Mouse (Mus musculus) cerebellum, adult 9-11 months (tissue): Measurements from ENCODE around the gene Nop58.
"Not testable (repeated sequence)": the region's sequence is repeated elsewhere in the genome, so short reads cannot be mapped to it uniquely, and the experiment has no call there.

Experiments used
- DNase-seq: peaks from one replicate; pipeline ENCODE4 v3.0.0; 2022

Gene Nop58

GRCm38 (mm10) chr1:59725661-59726060, 40.9 kb downstream of the Nop58 start:
- DNase-seq, result peak; percentile 5

DNA sequence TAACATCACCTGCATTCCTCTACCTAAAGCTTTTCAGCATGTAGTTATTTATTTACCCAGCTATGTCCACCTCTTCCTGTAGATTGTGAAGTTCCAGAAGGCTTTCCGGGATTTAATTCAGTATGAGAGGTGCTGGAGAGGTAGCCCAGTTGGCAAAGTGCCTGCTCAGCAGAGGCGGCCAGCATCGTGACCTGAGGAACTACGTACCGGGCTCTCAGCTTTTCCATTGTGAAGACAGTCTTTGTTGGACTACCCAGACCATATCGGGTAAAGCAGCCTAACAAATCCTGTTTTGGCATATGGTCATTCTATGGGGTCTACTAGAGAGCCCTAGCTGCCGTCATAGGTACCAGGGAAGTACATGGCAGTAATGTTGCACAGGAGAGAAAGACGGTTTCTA, 45.3 kb downstream of the Nop58 start:
- DNase-seq, result no peak

DNA sequence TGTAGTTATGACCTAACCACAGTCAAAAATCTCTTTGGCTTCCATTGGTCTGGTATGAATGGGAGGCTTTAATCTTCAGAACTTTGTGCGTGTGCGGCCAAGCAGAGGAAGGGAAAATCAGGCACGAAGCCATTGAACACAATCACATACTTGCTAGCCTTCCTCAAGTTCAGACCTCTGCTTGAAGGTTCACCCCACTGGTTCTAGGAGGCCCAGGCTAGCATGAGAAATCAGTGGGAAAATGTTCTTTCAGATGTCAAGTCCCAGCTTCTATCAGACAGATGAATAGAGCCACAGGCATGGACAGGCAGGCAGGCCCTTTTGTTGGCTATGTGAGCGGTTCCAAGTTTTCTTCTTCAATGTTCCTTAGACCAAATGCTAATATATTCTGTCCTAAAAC, 46.0 kb downstream of the Nop58 start:
- no peak for DNase-seq

DNA sequence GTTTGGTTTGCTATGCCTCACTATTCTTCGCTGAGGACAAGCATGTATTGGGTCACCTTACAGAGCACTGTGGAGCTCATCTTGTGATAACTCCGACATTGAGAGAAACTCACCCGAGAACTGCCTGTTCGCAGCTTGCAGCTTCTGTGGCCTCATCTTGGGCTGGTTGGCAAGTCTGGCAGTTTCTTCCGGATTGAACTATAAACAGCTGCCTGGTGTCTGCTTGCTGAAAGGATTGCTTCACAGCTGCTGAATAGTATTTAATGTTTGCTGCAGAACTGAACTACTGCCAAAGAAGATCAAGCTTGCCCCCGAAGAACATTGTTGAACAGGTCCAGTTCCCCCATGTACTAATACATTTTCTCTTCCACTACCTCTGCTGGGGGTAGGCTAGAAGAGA, 49.3 kb downstream of the Nop58 start:
- no peak for DNase-seq

DNA sequence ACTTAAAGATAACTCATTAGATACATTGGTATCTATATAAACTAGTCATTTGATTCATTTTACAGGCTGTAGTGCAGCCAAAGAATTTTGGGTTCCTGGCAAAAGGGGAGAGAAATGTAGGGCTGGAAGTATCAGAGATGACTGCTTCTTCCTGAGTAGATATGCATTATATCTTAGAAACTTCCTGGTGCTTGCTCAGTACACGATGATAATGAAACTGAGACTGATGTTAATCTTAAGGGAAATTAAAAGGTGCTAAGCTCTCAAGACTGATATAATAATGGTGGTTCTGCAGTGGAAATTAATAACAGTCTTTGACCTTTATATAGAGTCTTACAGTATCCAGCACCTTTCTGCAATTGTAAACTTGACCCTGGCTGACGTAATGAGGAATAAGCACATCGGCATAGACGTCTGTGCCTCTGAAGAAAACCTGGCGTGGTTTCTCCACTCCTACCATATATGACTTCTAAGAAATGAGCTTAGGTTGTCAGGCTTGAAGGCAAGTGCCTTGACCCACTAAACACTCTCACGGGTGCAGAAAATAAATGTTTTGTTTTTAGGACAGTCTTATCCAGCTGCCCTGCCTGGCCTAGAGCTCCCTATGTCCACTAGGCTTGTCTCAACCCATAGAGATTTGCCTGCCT, 54.1 kb downstream of the Nop58 start:
- no peak for DNase-seq

- no peak for DNase-seq
Measured at GRCm38 (mm10) chr1:59739577-59740354, 55.0 kb downstream of the Nop58 start.

- DNase-seq, result no peak
Measured at GRCm38 (mm10) chr1:59749047-59749446, 64.3 kb downstream of the Nop58 start.

- not testable (repeated sequence) for DNase-seq
Measured at GRCm38 (mm10) chr1:59749724-59750123, 65.0 kb downstream of the Nop58 start.

DNA sequence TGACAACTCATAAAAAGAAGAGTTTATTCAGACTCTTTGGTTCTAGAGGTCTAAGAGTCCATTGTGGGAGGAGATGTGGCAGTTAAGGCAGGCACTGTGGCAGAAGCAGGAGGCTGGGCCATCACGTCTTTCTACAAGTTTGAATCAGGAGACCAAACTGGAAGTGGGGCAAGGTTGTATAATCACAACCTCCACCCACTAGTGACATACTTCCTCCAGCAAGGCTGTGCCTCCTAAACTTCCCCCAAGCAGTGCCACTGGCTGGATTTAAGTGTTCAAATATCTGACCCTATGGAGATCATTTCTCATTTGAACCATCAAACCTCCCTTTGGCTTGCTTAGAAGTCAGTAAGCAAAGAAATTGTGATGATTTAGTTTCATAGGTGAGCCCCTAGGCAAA, 70.5 kb downstream of the Nop58 start:
- no peak for DNase-seq

DNA sequence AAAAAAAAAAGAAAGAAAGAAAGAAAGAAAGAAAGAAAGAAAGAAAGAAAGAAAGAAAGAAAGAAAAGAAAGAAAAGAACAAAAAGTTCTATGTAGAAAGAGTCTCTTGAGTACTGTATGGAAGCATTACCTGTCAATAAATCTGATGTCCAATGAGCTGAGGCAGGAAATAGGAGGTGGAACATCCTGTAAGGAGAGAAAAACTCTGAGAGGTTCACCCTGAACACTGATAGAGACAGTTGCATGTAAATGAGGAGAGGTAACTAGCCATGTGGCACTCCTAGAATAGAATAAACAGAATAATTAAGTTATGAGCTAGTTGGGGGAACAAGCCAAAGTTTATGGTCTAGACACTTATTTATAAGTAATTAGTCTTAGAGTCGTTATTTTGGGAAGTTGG, 73.6 kb downstream of the Nop58 start:
- DNase-seq, result no peak

DNA sequence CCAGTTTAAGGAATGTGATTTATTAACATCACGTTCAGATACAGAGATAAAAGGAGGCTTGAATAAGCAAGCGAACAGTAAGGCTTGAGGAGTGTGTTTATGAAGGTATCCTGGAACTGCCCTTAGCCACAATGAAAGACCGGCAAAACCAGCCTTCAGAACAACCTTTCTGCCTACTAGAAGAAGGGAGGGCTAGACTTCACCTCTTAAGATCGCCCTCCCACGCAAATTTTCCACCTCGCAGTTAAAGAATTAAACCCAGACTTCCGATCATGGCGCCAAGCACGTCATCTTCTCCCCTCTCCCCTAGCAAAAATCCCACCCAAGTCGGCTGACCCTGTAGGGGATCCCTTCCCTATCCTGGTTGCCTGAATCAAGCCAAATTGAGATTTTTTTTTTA, 77.4 kb downstream of the Nop58 start:
- peak; percentile 49 for DNase-seq

- peak; percentile 71 for DNase-seq
Measured at GRCm38 (mm10) chr1:59762651-59763163, 77.9 kb downstream of the Nop58 start.

DNA sequence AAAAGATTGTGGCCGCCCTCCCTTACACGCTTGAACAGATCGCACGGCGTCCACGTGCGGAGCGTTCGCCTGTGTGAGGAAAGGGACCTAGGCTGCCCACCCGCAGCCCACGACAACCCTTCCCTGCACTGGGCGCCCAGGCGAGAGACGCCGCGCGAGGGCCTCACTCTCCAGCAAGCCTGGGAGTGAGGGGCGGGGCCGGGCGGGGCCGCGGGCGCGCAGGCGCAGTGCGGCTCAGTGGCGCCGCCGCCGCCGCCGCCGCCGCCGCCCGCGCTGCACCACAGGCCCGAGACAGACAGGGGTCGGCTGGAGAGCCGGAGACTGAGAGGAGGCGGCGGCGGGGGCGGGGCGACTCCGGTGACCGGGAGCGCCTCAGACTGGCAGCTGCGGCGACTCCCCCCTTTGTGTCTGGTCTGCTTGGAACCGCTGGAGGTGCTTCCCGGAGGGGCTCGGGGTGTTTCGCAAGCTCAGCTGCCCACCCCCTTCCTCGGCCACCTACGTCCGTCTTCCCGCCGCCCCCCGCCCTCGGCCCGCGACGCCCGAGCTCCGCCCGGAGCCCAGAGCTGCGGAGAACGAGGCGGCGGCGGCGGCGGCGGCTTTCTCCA, 78.5 kb downstream of the Nop58 start, which contains the start of gene Bmpr2:
Bmpr2 (plus strand) TSS at position 237 of the 605 bp plus-strand sequence.
- DNase-seq, result peak; percentile 89

DNA sequence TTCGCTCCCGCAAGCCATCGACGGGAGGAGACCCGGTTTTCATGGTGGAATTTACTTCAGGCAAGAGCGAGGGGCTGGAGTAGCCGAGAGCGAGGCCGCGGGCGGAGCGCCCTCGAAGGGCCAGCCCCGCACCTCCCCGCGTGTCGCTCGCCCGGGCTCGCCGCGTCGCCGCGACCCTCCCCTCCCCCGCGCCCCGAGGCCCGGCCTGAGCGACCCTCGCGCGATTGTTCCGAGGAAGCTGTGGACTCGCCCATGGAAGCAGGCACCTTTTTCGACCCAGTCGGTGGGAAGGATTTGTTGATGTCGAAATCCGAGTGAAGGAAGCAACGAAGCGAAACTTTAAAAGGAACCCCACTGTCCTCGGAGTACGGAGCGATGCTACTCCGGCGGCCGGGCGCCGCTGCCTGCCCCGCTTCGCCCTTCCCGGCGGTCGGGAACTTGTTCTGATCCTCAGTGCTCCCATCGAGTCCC, 79.0 kb downstream of the Nop58 start:
- DNase-seq, result no peak

GRCm38 (mm10) chr1:59764407-59764971, 79.7 kb downstream of the Nop58 start:
- DNase-seq, result peak; percentile 62

DNA sequence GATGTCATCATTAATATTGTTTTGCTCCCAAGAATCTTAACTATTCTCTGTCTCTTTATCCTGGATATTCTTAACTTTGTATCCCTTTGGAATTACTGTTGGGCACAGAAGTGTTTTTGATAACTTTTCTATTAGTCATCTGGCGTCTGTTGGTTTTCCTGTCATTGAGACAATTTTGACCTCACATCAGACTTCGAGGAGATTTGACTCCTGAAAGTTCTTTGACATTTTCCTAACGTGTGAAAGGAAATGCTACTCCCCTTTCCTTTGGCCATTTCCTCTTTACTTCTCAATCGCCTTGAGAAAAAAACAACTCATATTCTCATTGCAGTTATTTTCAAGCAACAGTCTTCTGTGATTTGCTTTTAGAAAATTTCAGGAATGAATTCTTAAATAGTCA, 80.5 kb downstream of the Nop58 start:
- no peak for DNase-seq

DNA sequence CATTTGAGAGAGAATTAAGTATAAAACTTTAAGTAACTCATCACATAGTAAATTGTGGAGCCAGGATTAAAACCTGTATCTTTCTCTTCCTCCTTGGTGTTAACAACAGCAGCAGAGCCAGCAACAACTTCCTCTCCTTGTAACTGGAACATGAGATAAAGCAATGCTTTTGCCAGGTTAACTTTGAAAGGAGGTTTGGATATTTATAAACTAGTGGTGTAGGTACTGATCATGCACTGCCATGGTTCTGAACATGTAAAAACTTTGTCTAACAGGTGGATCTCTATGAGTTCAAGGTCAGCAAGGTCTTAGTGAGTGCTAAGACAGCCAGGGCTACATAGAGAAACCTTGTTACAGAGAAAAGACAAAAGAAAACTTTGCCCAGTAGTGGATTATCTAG, 81.9 kb downstream of the Nop58 start:
- no peak for DNase-seq
